Mouse (Mus musculus): ENCODE results near the gene Nos3. TPM values are rescaled to one million over a fixed set of nuclear protein-coding genes. Genes with fewer than 3 reads are reported as not detected.
A peak's percentile ranks its signal among the peaks of the same experiment; 100 is the strongest.

Nos3 gene
- polyA plus RNA-seq, 1 experiment from 2014 or later = 9.2 TPM

DNA sequence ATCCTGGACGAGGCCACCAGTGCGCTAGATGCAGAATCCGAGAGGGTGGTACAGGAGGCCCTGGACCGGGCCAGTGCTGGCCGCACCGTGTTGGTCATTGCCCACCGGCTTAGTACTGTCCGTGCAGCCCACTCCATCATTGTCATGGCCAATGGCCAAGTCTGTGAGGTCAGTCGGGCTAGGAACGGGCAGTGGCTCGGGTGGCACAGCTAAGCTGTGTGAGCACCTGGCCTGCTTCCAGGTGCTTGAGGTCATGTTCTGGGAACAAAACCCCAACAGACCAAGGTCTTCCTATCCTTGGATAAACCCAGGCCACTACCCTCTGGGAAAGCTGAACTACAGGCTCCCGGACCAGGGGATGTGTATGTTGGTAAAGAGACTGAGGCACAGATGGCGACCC is 44.0 kb downstream of the Nos3 start:
- H3K4me1 ChIP-seq = no peaks in the 10 kb centered on the region
- H3K9me3 ChIP-seq = no peaks in the 10 kb centered on the region
- H3K9ac ChIP-seq (replicated peaks) = no peak overlapping the region
- no peak overlapping the region for H3K27ac ChIP-seq (replicated peaks)
- no peak for ATAC-seq (ENCODE audit: low FRiP score, low read depth)
- H3K36me3 ChIP-seq = peaks cover 39% of the 10 kb centered on the region
- no peak overlapping the region for H3K4me3 ChIP-seq
- H3K4me2 ChIP-seq (replicated peaks) = no peak overlapping the region
- no peaks in the 10 kb centered on the region; the same call in none of the 2 replicates for H3K27me3 ChIP-seq
- 95% methylated on average over 13 of the region's 13 CpGs for WGBS

DNA sequence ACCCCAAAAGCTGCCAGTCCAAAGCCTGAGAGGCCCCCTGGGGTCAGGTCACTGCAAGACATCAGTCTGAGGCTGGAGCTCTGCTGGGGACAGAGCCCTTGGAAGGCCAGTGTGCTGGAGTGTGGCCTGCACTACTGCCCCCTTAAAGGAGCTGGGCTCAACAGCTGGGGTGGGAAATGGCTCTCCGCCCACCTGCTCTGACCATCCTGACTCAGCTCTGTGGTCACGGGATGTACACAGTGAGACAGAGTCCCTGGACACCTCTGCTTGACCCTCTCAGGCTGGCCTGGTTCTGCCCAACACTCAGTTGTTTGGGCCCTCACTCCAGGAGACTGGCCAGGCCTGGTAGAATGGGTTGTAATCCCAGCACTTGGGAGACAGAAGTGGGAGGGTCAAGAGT is 44.9 kb downstream of the Nos3 start:
- Histone ChIP-seq H3K27me3 (peaks cover 4% of the 10 kb centered on the region), H3K27ac (replicated peaks) (no peak overlapping the region), H3K4me2 (replicated peaks) (no peak overlapping the region), H3K36me3 (peaks cover 34% of the 10 kb centered on the region), H3K9ac (replicated peaks) (no peak overlapping the region), H3K4me3 (no peak overlapping the region), H3K4me1 (no peaks in the 10 kb centered on the region), H3K9me3 (no peaks in the 10 kb centered on the region)
- no peak for ATAC-seq (ENCODE audit: low FRiP score, low read depth)
- 67% methylated on average over 2 of the region's 2 CpGs for WGBS

GRCm38 (mm10) chr5:24412063-24412462 is 47.5 kb downstream of the Nos3 start:
- H3K4me2 ChIP-seq (replicated peaks) = no peak overlapping the region
- 94% methylated on average over 2 of the region's 2 CpGs for WGBS
- ATAC-seq (ENCODE audit: low FRiP score, low read depth) = no peak
- no peaks in the 10 kb centered on the region for H3K9me3 ChIP-seq
- peaks cover 13% of the 10 kb centered on the region; the same call in 1 of the 2 replicates for H3K36me3 ChIP-seq
- no peak overlapping the region for H3K9ac ChIP-seq (replicated peaks)
- no peak overlapping the region for H3K27ac ChIP-seq (replicated peaks)
- H3K4me3 ChIP-seq = no peak overlapping the region
- H3K4me1 ChIP-seq = peaks cover 9% of the 10 kb centered on the region; the same call in 1 of the 2 replicates
- H3K27me3 ChIP-seq = peaks cover 4% of the 10 kb centered on the region

DNA sequence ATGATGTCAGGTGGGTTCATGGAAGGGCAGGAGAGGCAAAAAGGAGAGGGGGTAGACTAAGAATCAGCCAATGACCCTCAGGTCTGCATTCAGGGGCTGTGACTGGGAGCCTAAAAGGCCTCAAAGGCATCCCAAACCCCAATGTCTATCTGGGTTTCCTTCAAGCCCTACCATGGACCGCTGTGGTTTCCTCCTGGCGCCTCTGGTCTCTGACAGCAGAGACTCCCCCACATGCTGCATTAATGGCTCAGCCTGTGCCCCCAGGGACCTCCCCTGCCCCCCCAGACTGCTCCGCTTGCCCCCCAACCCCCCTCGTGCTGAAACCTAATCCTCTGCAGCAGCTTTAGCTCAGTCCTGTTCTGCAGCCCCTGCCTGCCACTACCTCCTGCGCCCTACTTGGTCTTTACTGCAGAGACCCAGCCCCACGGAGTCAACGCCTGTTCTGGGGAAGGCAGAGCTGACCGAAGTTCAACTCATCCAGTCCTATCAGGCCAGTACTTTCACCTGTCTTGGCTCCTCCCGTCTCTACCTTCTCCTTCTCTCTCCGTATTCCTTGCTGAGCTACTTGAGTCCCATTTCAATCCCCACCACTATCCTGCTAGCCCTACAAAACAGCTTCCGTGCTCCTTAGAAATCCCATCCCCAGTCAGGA is 48.6 kb downstream of the Nos3 start, which contains the start of gene Asic3:
Asic3 (plus strand) TSS at position 351 of the 652 bp plus-strand sequence.
- Histone ChIP-seq H3K27ac (replicated peaks) (no peak within 1 kb of the TSS), H3K4me3 (no peak within 1 kb of the TSS), H3K4me1 (peaks cover 9% of the 10 kb centered on the region; the same call in 1 of the 2 replicates), H3K9me3 (no peaks in the 10 kb centered on the region), H3K4me2 (replicated peaks) (no peak within 1 kb of the TSS), H3K36me3 (0 out of 2 replicates have a peak, but pooled peaks cover 4% of the 10 kb centered on the region), H3K27me3 (peaks cover 4% of the 10 kb centered on the region), H3K9ac (replicated peaks) (no peak within 1 kb of the TSS)
- ATAC-seq (ENCODE audit: low FRiP score, low read depth) = no peak
- WGBS = 51% methylated on average over 11 of the region's 11 CpGs

DNA sequence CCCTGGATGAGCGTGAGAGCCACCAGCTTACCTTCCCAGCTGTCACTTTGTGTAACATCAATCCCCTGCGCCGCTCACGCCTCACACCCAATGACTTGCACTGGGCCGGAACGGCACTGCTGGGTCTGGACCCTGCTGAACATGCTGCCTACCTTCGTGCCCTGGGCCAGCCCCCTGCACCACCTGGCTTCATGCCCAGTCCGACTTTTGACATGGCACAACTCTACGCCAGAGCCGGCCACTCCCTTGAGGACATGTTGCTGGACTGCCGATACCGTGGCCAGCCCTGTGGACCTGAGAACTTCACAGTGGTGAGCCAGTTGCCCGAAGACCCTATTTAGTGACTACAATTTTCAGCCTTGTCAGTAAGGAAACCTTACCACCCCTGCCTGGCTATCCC is 49.3 kb downstream of the Nos3 start:
- 87% methylated on average over 13 of the region's 13 CpGs for WGBS
- Histone ChIP-seq H3K36me3 (0 out of 2 replicates have a peak, but pooled peaks cover 9% of the 10 kb centered on the region), H3K4me3 (no peak overlapping the region), H3K9me3 (no peaks in the 10 kb centered on the region), H3K4me2 (replicated peaks) (no peak overlapping the region), H3K4me1 (peaks cover 9% of the 10 kb centered on the region; the same call in 1 of the 2 replicates), H3K27ac (replicated peaks) (no peak overlapping the region), H3K27me3 (peaks cover 4% of the 10 kb centered on the region), H3K9ac (replicated peaks) (no peak overlapping the region)
- no peak for ATAC-seq (ENCODE audit: low FRiP score, low read depth)

- no peak overlapping the region for H3K27ac ChIP-seq (replicated peaks)
- ATAC-seq (ENCODE audit: low FRiP score, low read depth) = peak; percentile 62
- WGBS = 3% methylated on average over 21 of the region's 21 CpGs
- H3K36me3 ChIP-seq = peaks cover 23% of the 10 kb centered on the region
- H3K4me3 ChIP-seq = no peak overlapping the region
- no peak overlapping the region; the same call in 1 of the 2 replicates for H3K9ac ChIP-seq (replicated peaks)
- H3K4me2 ChIP-seq (replicated peaks) = 0 out of 2 replicates have a peak overlapping the region, but pooled peaks have one; percentile 7
- no peaks in the 10 kb centered on the region for H3K9me3 ChIP-seq
- H3K27me3 ChIP-seq = peaks cover 4% of the 10 kb centered on the region; the same call in 1 of the 2 replicates
- peaks cover 9% of the 10 kb centered on the region; the same call in 1 of the 2 replicates for H3K4me1 ChIP-seq
Observed at GRCm38 (mm10) chr5:24416222-24416736, 51.7 kb downstream of the Nos3 start.

DNA sequence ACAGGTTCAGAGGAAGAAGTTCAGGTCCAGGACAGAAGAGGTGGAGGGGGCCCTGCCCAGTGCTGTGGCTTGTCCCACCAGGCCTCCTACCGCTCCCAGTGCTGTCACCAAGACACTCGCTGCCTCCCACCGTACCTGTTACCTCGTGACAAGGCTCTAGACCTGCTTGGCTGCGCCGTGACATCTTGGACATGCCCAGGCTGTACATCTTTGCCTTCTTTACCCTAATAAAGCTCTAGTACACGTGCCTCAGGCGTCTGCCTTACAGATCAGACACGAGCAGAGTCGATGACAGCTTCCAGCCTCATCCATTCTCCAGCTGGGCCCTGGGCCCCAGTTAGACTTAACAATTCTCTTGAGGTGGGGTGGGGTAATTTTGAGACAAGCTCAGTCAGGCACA is 53.0 kb downstream of the Nos3 start:
- Histone ChIP-seq H3K27me3 (peaks cover 4% of the 10 kb centered on the region; the same call in 1 of the 2 replicates), H3K9ac (replicated peaks) (no peak overlapping the region), H3K27ac (replicated peaks) (no peak overlapping the region), H3K4me1 (peaks cover 15% of the 10 kb centered on the region), H3K9me3 (no peaks in the 10 kb centered on the region), H3K4me2 (replicated peaks) (no peak overlapping the region), H3K36me3 (peaks cover 26% of the 10 kb centered on the region), H3K4me3 (no peak overlapping the region)
- ATAC-seq (ENCODE audit: low FRiP score, low read depth) = no peak
- WGBS = 87% methylated on average over 10 of the region's 10 CpGs

GRCm38 (mm10) chr5:24420381-24420780 is 55.8 kb downstream of the Nos3 start:
- H3K27me3 ChIP-seq = no peaks in the 10 kb centered on the region
- H3K4me2 ChIP-seq (replicated peaks) = no peak overlapping the region
- peaks cover 29% of the 10 kb centered on the region for H3K4me1 ChIP-seq
- H3K9ac ChIP-seq (replicated peaks) = no peak overlapping the region
- no peak overlapping the region for H3K4me3 ChIP-seq
- ATAC-seq (ENCODE audit: low FRiP score, low read depth) = no peak
- H3K27ac ChIP-seq (replicated peaks) = no peak overlapping the region
- peaks cover 26% of the 10 kb centered on the region for H3K36me3 ChIP-seq
- no peaks in the 10 kb centered on the region for H3K9me3 ChIP-seq
- WGBS = 90% methylated on average over 9 of the region's 9 CpGs

DNA sequence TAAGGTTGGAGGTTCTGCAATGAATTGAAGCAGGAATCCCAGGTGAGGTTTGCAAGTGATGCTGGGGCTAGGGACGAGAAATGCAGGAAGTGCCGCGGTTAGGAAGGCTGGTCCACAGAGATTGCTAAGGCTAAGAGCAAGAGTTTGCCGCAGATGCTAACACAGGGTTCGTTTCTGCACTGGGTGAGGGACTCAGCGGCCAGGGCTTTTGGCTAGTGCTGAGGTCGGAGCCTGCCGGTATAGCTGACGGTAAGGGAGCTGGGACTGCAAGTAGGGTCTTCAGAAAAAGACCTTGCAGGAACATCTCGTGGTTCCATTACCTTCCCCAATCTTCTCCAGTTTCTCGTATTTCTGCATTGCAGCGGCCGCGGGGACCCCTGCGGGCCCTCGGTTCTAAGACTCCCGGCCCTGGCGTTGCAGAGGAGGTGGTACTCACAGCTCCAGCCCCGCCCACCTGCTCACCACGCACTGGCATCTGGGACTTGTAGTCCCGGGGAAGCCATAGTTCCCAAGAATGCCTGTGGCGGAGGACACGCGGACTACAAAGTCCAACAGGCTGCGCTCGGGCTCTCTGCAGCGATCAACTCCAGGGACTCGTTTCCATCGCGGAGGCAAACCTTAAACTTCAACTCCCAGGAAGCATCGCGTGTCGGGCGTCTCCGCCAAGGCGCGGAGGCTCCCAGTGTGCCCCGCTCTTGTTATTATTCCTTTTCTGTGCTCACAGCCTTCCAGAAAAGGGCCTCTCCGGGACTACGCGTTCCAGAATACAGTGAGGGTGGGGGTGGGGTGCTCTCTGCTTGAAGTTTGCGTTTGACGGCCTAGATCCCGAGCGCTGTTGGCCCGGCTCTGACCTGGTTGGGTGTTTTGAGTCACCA is 58.8 kb downstream of the Nos3 start, which contains the start of the genes Cdk5 and Slc4a2:
Cdk5 (minus strand) TSS at position 402 of the 875 bp plus-strand sequence.
Slc4a2 (plus strand) TSS at position 709 of the 875 bp plus-strand sequence.
- peak within 1 kb of the TSS; percentile 85 for H3K4me2 ChIP-seq (replicated peaks)
- WGBS = under 1% methylated on average over 46 of the region's 46 CpGs
- H3K4me3 ChIP-seq = peak within 1 kb of the TSS; percentile 62
- peaks cover 26% of the 10 kb centered on the region for H3K36me3 ChIP-seq
- H3K27me3 ChIP-seq = peaks cover 17% of the 10 kb centered on the region
- H3K9me3 ChIP-seq = no peaks in the 10 kb centered on the region
- peak; percentile 92 for ATAC-seq (ENCODE audit: low FRiP score, low read depth)
- H3K27ac ChIP-seq (replicated peaks) = peak within 1 kb of the TSS; percentile 91
- H3K4me1 ChIP-seq = peaks cover 50% of the 10 kb centered on the region
- peak within 1 kb of the TSS; percentile 75 for H3K9ac ChIP-seq (replicated peaks)

GRCm38 (mm10) chr5:24424004-24424781 is 59.6 kb downstream of the Nos3 start:
- Histone ChIP-seq H3K4me1 (peaks cover 55% of the 10 kb centered on the region), H3K9ac (replicated peaks) (peak overlapping the region; percentile 64), H3K27me3 (peaks cover 22% of the 10 kb centered on the region), H3K9me3 (no peaks in the 10 kb centered on the region), H3K4me2 (replicated peaks) (peak overlapping the region; percentile 85), H3K27ac (replicated peaks) (peak overlapping the region; percentile 91), H3K36me3 (peaks cover 22% of the 10 kb centered on the region), H3K4me3 (peak overlapping the region; percentile 62)
- 16% methylated on average over 21 of the region's 21 CpGs for WGBS
- no peak; the same call in none of the 2 replicates for ATAC-seq (ENCODE audit: low FRiP score, low read depth)

DNA sequence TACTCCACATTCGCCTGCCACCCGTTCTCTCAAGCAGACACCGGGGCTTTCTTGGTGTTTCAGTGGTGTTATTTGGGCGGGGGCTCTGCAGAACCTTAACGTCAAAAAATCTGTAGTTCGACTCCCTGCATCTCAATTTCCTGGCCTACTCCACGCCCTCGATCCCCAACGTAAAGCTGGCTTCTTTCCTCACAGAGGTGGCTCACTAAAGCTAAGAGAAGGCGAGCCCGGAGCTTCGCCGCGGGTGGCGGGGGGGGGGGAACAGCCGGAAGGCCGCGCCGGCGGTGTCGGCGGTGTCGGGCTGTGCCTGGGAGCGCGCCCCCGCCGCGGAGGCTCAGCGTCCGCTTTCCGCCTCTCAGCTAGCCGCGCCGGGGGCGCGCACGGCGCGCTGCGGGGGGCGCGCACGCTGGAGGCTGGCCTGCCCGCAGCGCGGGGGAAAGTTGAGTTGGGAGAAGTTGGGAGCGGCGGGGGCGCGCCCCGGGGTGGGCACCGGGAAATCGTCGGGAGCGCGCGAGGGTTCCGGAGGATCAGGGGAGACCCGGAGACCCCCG is 60.3 kb downstream of the Nos3 start:
- Histone ChIP-seq H3K9me3 (no peaks in the 10 kb centered on the region), H3K4me2 (replicated peaks) (peak overlapping the region; percentile 85), H3K27me3 (peaks cover 22% of the 10 kb centered on the region), H3K27ac (replicated peaks) (peak overlapping the region; percentile 91), H3K9ac (replicated peaks) (peak overlapping the region; percentile 64), H3K4me3 (peak overlapping the region; percentile 62), H3K4me1 (peaks cover 55% of the 10 kb centered on the region), H3K36me3 (peaks cover 22% of the 10 kb centered on the region)
- under 1% methylated on average over 40 of the region's 60 CpGs for WGBS
- ATAC-seq (ENCODE audit: low FRiP score, low read depth) = no peak
